Mouse (Mus musculus): ENCODE results near the gene Gm7029.

The Gm7029 gene

GRCm38 (mm10) chr17:33913905-33914304 lies 40.3 kb downstream of the Gm7029 start:
- no peak for DNase-seq (ENCODE audit: low spot score)

DNA sequence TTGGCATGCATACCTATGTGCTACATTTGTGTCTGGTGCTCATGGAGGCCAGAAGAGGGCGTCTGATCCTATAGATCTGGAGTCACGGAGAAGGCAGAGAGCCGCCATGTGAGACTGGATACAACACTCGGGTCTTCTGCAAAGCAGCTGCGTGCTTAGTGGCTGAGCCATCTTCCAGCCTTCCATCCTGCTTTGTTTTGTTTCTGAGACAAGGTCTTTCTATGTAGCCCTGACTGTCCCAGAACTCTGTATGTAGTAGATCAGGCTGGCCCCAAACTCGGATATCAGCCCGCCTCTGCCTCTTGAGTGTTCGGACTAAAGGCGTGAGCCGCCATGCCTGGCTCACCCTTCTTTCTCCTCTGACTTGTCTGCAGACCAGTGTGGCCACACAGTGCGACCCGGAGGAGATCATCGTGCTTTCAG lies 41.3 kb downstream of the Gm7029 start:
- DNase-seq (ENCODE audit: low spot score) = no peak

GRCm38 (mm10) chr17:33915671-33916250 lies 42.1 kb downstream of the Gm7029 start, which contains the start of the genes Tapbp and Zbtb22:
TSS of gene Tapbp (plus strand) at chr17:33915899.
TSS of gene Zbtb22 (plus strand) at chr17:33915904.
- peak; percentile 97 for DNase-seq (ENCODE audit: low spot score)

DNA sequence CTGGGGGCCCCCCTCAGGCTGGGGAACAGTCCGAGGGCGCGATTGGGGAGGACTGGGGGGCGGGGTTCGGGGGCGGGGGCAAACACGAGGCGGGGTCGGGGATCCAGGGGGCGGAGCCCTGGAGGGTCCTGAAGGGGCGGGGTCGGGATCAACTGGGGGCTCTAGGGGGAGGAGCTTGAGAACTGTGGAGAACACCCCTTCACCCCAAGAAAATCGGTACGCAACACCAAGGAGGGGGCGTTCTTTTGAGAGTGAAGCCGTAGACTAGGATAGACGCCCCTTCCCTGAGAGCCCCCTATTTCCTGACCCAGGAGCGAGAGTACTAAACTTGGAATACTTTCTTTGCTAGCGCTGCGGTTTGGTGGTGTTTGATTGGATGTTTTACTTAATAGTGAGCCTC lies 42.7 kb downstream of the Gm7029 start:
- no peak for DNase-seq (ENCODE audit: low spot score)

DNA sequence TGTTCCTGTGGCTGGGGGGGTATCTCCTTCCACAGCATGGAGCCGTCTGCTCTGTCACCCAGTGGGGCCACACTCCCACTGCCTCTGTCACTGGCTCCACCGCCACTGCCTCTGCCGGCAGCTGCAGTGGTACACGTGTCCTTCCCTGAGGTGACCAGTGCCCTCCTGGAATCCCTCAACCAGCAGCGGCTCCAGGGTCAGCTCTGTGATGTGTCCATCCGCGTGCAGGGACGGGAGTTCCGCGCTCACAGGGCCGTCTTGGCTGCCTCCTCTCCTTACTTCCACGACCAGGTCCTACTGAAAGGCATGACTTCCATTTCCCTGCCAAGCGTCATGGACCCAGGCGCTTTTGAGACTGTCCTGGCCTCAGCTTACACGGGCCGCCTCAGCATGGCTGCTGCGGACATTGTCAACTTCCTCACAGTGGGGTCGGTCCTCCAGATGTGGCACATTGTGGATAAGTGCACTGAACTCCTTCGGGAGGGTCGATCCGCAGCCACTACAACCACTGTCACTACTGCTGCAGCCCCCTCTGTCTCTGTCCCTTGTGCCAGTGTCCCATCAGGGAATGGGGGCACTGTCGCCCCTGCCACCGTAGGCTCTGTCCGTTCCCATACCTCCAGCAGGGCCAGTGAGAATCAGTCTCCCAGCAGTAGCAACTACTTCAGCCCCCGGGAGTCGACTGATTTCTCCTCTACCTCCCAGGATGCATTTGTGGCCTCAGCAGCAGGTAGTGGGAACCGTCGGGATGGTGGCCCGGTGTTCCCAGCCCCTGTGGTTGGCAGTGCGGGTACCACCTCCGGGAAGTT lies 43.4 kb downstream of the Gm7029 start:
- peak; percentile 52 for DNase-seq (ENCODE audit: low spot score)

GRCm38 (mm10) chr17:33917656-33918292 lies 44.1 kb downstream of the Gm7029 start:
- no peak for DNase-seq (ENCODE audit: low spot score)

GRCm38 (mm10) chr17:33918293-33919203 lies 44.9 kb downstream of the Gm7029 start:
- peak; percentile 75 for DNase-seq (ENCODE audit: low spot score)

GRCm38 (mm10) chr17:33919351-33920281 lies 46.0 kb downstream of the Gm7029 start:
- peak; percentile 88 for DNase-seq (ENCODE audit: low spot score)

GRCm38 (mm10) chr17:33920282-33921097 lies 46.9 kb downstream of the Gm7029 start:
- DNase-seq (ENCODE audit: low spot score) = peak; percentile 92

- no peak for DNase-seq (ENCODE audit: low spot score)
These were observed 47.7 kb downstream of the Gm7029 start for GRCm38 (mm10) chr17:33921361-33921760.

All from testis, postnatal 10 days (tissue).